Mouse (Mus musculus): Measurements from ENCODE around the gene Mettl26. TPM values are rescaled to one million over a fixed set of nuclear protein-coding genes. Genes with fewer than 3 reads are reported as not detected.

Gene Mettl26
- total RNA-seq, 2 experiments from 2014 or later = 27.7 to 33.7 TPM

DNA sequence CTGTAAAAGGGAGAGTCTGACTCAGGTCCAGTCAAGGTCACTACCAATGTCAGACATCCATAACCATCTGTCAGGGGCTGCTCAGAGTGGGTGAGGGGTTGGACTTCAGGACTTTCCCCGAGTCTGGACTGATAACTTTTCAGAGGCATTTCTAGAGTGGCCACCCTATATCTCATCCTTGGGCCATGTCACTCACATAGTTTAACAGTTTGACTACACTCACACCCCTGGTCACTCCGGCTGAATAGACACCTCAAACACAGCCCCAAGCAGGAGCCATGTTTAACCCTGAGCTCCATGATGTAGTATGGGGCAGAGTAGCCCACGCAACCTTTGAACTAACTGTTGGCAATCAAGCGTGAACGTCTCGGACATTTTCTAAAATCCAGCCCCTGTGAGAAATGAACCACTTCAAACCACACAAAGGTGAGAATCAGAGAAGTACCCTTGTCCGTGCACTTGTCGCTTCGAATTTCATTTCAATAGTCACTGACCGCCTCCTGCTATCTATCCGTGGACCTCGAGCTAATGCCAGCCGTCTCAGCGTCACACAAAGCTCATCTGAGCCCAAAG lies 640 bp upstream of the Mettl26 start:
- intact Hi-C loops (cut with DNase I) = no loop called here

GRCm38 (mm10) chr17:25875171-25876136 lies 580 bp downstream of the Mettl26 start:
- peak; percentile 30; the same call in 1 of the 2 replicates for TF ChIP-seq CTCF (IDR thresholded peaks at IDR 0.05)
- Histone ChIP-seq H3K4me3 (peak overlapping the region; percentile 79), H3K27ac (peak overlapping the region; percentile 97)
- peak; percentile 94 for DNase-seq
- intact Hi-C loops (cut with DNase I) = loop anchor here (5.0 kb wide), 1 partner anchor 42 kb away; the partner anchor contains the start of gene Rab40c

More for the DNA sequence above, 640 bp upstream of the Mettl26 start:
- TF ChIP-seq CTCF (IDR thresholded peaks at IDR 0.05) = no peak
- Histone ChIP-seq H3K4me3 (peak overlapping the region; percentile 79), H3K27ac (peak overlapping the region; percentile 97)
- no peak for DNase-seq

DNA sequence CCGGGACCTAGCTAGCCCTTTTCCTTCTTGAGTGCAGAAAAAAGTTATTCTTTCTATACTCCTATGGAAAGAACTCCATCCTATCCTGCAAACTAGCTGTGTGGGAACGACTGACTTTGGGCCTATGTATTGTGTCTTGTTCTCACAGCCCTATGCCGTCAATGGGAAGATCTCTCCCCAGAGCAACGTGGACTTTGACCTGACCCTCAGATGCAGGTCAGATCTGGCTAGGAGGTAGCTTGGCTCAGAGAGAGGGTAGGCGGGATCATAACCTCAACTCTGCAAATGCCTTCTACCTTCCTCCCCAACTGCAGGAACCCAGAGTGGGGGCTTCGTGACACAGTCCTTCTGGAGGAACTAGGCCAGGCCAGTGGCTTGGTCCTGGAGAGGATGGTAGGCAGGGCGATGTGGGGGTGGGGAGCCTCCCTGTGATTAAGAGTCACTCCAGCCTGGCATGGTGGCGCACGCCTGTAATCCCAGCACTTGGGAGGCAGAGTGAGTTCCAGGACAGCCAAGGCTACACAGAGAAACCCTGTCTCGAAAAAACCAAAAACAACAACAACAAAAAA lies 1.6 kb downstream of the Mettl26 start:
- intact Hi-C loops (cut with DNase I) = loop anchor here (5.0 kb wide), 1 partner anchor 41 kb away; the partner anchor contains the start of gene Rab40c
- H3K27ac ChIP-seq = no peak overlapping the region
- no peak for DNase-seq
- peak overlapping the region; percentile 79 for H3K4me3 ChIP-seq
- no peak for TF ChIP-seq CTCF (IDR thresholded peaks at IDR 0.05)

- Histone ChIP-seq H3K27ac (no peak overlapping the region), H3K4me3 (no peak overlapping the region)
- DNase-seq = no peak
- intact Hi-C loops (cut with DNase I) = loop anchor here (5.0 kb wide), 1 partner anchor 40 kb away; the partner anchor contains the start of gene Rab40c
- TF ChIP-seq CTCF (IDR thresholded peaks at IDR 0.05) = no peak
Observed at GRCm38 (mm10) chr17:25877025-25877424, 2.2 kb downstream of the Mettl26 start.

DNA sequence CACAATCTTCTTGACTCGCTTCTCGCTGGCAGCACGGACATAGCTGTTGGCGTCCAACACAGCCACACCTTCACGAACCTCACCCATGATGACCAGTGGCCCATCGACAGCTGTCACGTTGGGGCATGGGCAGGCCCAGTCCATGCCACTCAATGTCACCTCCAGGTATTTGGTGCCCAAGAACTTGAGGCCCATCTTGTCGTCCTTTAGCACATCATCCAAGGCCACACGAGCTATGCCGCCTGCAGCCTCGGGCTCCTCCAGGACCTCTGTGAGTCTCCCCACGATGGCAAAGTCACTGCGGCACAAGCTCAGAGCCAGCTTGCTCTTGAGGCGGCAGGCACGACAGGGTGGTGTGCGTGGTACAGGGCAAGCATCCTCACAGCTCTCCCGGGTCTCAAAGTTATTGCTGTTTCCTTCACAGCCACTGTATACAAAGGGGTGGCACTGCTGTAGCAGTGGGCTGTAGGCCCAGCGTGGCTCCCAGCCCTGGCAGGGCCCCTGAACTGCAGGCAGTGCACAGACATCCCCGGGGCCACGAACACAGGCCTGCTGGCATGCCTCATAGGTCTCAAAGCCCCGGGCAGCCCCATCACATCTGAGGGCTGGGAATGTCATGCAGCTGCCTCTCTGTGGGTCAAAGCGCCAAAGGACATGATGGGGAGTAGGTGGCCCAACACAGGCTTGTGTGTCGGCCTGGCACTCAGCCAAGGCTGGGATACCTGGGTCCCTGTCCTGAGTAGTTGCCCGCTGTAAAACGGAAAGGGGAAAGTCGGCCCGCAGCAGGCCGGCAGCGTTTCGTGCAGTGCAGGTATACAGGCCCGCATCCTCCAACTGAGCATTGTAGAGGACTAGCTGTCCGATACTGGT lies 3.1 kb downstream of the Mettl26 start:
- no peak for DNase-seq
- intact Hi-C loops (cut with DNase I) = loop anchor here (5.0 kb wide), 1 partner anchor 39 kb away; the partner anchor contains the start of gene Rab40c
- no peak for TF ChIP-seq CTCF (IDR thresholded peaks at IDR 0.05)
- H3K27ac ChIP-seq = no peak overlapping the region
- H3K4me3 ChIP-seq = no peak overlapping the region

GRCm38 (mm10) chr17:25878611-25879180 lies 3.8 kb downstream of the Mettl26 start:
- no peak overlapping the region for H3K27ac ChIP-seq
- DNase-seq = no peak
- TF ChIP-seq CTCF (IDR thresholded peaks at IDR 0.05) = no peak
- no peak overlapping the region for H3K4me3 ChIP-seq
- intact Hi-C loops (cut with DNase I) = loop anchor here (5.0 kb wide), 1 partner anchor 39 kb away; the partner anchor contains the start of gene Rab40c

DNA sequence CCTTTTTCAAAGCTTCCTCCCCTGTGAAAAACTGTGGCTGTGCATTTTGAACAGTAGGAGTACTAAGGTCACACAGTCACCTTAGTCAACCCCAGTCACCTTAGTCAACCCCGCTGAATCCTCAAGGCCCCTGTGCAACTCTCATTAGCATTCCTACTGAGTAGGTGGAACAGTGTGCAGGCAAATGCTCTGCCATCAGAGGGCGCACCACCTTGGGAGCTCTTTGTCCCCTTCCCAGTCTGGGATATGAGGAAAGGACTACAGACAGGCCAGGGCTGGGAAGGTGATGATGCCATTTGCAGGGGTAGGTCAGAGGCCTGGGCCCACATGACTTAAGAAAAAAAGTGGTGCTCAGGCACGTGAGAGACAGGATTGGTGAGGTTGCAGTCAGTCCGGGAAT lies 4.4 kb downstream of the Mettl26 start:
- no peak for DNase-seq
- intact Hi-C loops (cut with DNase I) = loop anchor here (5.0 kb wide), 1 partner anchor 38 kb away; the partner anchor contains the start of gene Rab40c
- H3K27ac ChIP-seq = no peak overlapping the region
- TF ChIP-seq CTCF (IDR thresholded peaks at IDR 0.05) = peak; percentile 56
- H3K4me3 ChIP-seq = no peak overlapping the region

GRCm38 (mm10) chr17:25879750-25880149 lies 4.9 kb downstream of the Mettl26 start:
- DNase-seq = no peak
- Histone ChIP-seq H3K4me3 (no peak overlapping the region), H3K27ac (no peak overlapping the region)
- no peak for TF ChIP-seq CTCF (IDR thresholded peaks at IDR 0.05)
- intact Hi-C loops (cut with DNase I) = loop anchor here (5.0 kb wide), 1 partner anchor 38 kb away; the partner anchor contains the start of gene Rab40c

- intact Hi-C loops (cut with DNase I) = no loop called here
- DNase-seq = no peak
- no peak within 1 kb of the TSS for H3K4me3 ChIP-seq
- H3K27ac ChIP-seq = no peak within 1 kb of the TSS
- TF ChIP-seq CTCF (IDR thresholded peaks at IDR 0.05) = no peak
Observed at GRCm38 (mm10) chr17:25880196-25880910, 5.5 kb downstream of the Mettl26 start, which contains the start of gene Wfikkn1. TSS of gene Wfikkn1 (minus strand) at chr17:25880858.

DNA sequence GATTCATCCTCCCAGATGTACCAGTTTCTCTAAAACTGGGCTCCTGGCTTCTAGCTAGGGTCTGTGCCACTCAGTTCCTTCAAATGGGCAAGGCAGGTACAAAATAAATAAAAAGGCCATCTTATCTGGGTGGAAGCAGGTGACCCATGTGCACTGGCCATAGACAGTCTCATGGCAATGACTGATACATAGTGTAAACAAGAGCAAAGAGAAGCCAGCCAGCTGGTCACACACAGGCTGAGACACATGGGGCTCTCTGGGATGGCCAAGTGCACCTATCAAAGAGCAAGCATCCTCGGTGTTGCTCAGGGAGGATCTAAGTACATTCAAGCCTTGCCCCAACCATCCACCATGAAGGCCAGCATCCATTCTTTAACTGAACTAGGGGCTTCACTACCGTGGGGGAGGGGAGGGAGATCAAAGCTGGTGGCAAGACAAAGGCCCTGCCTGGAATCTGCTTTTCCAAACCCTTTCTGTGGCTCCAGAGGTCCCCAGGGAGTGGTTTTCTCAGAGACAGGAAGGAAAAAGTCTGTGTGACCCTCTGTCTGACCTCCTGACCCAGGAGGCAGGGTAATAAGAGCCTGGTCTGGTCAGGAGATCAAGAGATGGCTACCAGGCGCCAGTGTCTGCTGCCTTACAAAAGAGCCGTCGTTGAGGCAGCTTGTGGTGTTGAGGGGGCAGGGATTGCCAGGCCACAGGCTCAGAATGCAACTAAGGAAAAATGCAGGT lies 6.2 kb downstream of the Mettl26 start:
- H3K27ac ChIP-seq = no peak overlapping the region
- H3K4me3 ChIP-seq = no peak overlapping the region
- no peak for TF ChIP-seq CTCF (IDR thresholded peaks at IDR 0.05)
- DNase-seq = no peak
- intact Hi-C loops (cut with DNase I) = no loop called here
